Mouse (Mus musculus): ENCODE measurements around the gene Slc52a3.

Slc52a3 gene

DNA sequence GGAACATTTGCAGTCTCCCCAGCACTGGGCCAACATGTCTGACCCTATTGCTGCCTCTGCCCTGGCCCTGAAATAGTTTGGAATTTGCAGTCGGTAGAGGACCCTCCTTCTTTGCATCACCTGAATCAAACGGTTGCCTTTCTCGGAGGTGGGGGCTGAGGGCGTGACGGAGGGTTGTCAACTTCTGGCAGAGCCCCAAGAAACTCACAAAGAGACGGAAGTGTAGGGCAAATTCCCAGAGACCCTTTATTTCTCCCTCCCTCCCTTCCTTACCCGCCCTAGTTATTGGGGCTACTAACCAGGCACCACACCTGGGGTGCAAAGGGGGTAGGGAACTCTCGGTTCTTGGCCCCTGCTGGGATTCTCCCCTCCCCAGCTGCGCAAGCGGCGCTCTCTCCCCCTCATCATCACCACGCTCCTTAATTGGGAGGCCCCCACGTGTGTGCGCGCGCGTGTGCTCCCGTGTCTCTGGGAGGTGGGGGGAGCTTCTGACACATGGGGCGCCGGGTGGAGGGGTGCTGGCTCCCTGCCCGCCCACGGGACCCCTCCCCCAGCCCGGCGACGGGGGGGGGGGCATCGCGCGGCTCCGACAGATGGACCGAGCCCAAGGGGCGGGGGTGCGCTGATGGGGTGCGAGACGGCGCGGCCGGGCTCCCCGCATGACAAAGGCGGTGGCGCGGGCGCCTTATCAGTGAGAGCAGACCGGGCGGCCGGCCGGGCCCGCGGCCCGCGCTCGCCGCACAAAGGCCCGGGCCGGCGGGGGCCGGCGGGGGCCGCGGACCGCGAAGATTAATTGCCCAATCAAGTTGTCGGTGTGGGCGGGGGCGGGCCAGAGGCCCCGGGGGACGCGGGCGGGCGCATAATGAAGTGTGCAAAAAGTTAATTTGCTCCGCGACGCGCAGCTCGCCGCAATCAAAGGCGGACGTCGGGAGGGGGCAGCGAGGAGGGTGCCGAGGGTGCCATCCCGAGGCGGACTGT, 52.0 kb downstream of the Slc52a3 start:
- POLR2A ChIA-PET, result interaction anchor here in 3 of 4 experiments (0.7 to 2.2 kb wide), 17 partner anchors 10 to 296 kb away, joined by 3 to 10 read pairs (median 4); partner anchors contain the start of genes Tcf15 (in 1 of the 3) and Trib3 (in 1 of the 3)
- CTCF ChIA-PET, result interaction anchor here in 2 of 4 experiments (0.9 to 1.7 kb wide), 4 partner anchors 10 to 295 kb away, joined by 3 to 4 read pairs (median 4); no protein-coding TSS in a partner anchor

DNA sequence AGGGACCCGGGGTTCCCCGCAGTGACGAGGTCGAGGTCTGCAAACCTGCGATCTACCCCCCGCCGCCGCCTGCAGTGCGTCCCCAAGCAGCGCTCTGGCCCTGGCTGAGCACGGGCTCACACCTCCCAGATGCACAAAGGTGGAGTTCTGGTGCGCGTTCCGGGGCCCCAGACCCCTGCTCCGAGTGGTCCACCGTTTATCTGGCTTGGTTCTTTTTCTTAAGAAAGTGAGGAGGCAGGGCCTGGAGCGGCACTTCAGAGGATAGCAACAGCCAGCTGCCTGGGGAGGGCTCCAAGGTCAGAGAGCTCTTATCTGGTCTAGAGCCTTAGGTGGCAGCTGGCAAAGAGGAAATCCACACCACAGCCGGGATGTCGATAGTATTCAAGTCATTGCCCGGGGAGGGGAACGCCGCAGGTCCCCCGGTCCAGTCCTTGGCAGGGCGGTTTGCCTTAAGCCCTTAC, 52.7 kb downstream of the Slc52a3 start:
- CTCF ChIA-PET, result interaction anchor here (0.5 to 1.7 kb wide), 9 partner anchors 10 to 430 kb away, joined by 3 to 4 read pairs (median 3); partner anchors contain the start of gene Angpt4 (in 1 of the 4)
- POLR2A ChIA-PET, result interaction anchor here in 3 of 4 experiments (0.6 to 1.8 kb wide), 17 partner anchors 9 to 1079 kb away, joined by 3 to 10 read pairs (median 3); partner anchors contain the start of gene Trib3 (in 1 of the 3)

DNA sequence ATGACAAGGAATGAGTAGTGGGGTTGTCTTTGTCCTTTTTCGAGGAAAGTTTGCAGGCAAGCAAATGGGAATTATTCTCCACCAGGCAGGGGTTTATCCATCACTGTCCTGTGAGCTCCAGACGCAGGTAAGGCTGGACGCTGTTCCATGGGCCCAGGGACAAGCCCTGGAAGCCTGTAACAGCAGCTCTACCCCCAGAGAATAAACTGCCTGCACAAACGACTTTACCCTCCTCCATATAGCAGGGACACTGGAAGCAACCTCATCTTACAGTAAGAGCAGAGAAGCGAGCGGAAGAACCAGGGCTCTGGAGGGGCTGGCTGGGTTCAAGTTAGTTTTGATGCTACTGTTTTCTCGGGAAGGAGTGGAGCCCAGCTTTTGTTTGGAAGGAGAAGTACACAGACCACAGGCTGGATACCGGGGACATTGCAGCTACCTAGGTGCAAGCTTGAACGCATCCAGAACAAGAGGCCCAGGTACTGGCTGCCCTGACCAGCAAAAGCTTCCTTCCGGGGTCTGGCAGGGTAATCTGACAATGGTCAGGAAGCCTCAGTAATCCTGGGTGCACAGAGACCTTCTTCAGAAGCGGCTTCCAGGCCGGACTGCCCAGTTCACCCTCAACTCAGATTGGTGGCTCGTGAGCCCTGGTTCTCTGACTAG, 53.4 kb downstream of the Slc52a3 start:
- ChIA-PET POLR2A (interaction anchor here in 3 of 4 experiments (0.5 to 1.8 kb wide), 18 partner anchors 9 to 1078 kb away, joined by 3 to 10 read pairs (median 3); partner anchors contain the start of gene Trib3 (in 1 of the 3)), CTCF (interaction anchor here (0.5 to 1.7 kb wide), 10 partner anchors 11 to 429 kb away, joined by 3 to 4 read pairs (median 3); partner anchors contain the start of gene Angpt4 (in 1 of the 4))

DNA sequence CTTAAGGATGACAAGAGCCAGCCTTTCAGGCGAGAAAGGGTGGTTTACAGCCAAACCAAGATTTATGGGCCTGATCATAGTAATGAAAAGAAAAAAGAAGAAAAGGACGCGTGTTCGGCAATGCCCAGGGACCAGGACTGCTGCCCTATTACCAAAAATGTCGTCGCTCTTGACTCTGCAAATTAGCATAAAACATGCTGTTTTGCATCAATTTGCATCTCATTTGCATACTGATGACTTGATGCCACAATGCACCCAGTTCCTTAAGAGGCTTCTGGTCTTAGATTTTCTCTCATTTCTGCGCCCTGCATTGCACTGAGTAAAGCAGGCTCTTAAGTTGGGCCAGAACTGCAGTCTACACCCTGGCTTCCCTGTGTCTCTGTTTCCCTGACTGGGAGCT, 54.0 kb downstream of the Slc52a3 start:
- CTCF ChIA-PET, result interaction anchor here in 2 of 4 experiments (1.1 to 1.3 kb wide), 4 partner anchors 30 to 313 kb away, joined by 3 to 4 read pairs (median 3); no protein-coding TSS in a partner anchor
- POLR2A ChIA-PET, result interaction anchor here in 3 of 4 experiments (0.5 to 1.7 kb wide), 7 partner anchors 10 to 222 kb away, joined by 3 to 10 read pairs (median 3); no protein-coding TSS in a partner anchor

DNA sequence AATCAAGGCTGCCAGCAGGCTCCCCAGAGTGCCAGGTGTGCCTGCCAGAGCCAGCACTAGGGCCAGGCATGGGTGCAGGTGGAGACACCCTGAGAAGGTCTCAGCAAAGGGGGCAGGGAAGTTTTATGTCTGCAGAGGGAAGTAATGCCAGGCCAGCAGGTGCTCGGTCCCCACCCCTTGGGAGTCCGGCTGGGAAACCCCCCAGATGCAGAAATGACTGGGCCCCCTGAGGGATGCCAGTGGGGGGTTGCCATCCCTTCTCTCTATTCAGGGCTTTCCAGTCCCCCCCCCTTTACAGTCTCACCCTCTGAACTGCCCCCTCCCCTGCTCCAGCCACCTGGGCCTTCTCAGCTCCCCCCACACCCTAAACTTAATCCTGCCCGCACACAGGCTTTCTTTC, 55.7 kb downstream of the Slc52a3 start:
- CTCF ChIA-PET, result interaction anchor here in 2 of 4 experiments (0.6 kb wide), 2 partner anchors 67 to 186 kb away, joined by 3 read pairs; no protein-coding TSS in a partner anchor
- POLR2A ChIA-PET, result interaction anchor here in 2 of 4 experiments (0.7 to 1.3 kb wide), 4 partner anchors 9 to 487 kb away, joined by 3 to 7 read pairs (median 4); no protein-coding TSS in a partner anchor

DNA sequence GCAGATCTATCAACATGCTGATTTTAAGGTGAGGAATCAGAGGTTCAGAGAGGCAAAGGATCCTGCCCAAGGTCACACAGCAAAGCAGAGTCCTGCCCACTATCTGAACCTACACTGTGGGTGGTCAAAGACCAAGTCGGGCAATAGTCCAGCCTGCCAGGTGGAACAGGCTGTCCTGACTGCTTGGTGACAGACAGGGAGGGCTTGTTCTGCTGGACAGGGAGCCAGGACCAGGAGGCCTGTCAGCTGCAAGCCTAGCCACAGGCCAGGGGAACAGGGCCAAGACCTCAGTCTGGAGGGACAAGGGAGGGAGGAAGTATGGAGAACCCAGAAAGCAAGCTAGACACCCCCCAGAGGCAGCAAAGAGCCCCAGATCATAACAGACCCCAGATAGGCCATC, 59.1 kb downstream of the Slc52a3 start:
- ChIA-PET CTCF (interaction anchor here in 1 of 4 experiments (0.7 kb wide), 1 partner anchor 33 kb away, joined by 5 read pairs; no protein-coding TSS in a partner anchor), POLR2A (interaction anchor here in 2 of 4 experiments (0.5 to 1.2 kb wide), 2 partner anchors 20 to 1070 kb away, joined by 5 to 6 read pairs; no protein-coding TSS in a partner anchor)

DNA sequence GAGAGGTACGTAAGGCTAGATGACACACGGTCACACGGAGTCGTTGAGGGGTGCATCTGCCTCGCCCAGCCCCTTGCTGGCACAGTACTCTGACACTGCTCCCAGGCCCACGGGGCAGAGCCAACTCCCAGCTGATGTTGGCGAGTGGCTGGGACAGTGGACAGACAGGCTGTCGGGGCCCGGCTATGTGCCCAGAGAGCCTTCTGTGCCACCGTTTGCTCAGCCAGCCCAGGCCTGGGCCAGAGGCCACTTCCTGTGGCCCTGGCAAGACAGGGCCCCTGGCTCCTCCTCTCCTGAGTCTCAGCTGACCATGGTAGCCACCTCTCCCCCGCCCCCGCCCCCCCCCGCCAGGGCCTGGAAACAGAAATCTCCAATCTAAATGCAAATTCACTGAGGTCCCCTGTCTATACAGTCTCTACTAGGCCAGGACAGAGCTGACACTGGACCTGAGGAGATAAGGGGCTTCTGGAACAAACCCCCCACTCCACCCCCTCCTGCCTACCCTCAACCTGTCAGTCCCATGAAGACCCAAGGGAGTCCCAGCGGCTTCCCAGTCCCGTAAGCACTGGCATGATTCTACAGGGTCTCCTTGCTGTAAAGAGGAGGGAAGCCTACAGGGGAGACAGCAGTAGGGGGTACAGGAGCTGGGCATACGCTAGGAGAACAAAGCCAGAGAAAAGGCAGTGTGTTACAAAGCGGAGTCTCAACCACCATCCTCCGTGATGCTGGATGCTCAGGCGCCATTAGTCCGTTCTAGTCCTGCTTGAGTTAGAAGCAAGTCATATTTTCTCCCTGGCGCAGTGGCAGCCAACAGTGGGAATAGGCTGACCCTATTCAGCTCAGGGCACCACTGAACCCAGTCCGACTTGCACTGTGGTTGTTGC, 60.3 kb downstream of the Slc52a3 start:
- ChIA-PET CTCF (interaction anchor here in 2 of 4 experiments (0.6 to 1.1 kb wide), 5 partner anchors 32 to 299 kb away, joined by 3 to 6 read pairs (median 3); no protein-coding TSS in a partner anchor), POLR2A (interaction anchor here in 2 of 4 experiments (0.6 to 1.7 kb wide), 4 partner anchors 18 to 123 kb away, joined by 3 to 8 read pairs (median 4); no protein-coding TSS in a partner anchor)

DNA sequence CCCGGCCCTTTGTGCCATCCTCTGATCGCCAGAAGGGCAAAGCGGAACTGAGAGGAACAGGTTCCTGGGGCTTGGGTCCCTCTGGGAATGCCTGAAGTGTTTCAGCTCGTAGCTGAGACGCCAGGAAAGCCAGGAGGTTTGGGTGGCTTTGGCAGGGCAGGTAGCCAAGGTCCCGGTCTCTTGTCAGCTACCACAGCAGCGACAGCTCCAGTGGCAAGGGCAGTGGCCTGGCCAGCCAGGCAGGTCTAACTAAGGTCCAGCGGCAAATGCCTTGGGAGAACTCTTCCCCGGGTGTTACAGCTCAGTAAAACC, 60.9 kb downstream of the Slc52a3 start:
- ChIA-PET CTCF (interaction anchor here in 2 of 4 experiments (0.6 to 1.1 kb wide), 3 partner anchors 32 to 66 kb away, joined by 3 to 6 read pairs (median 3); no protein-coding TSS in a partner anchor), POLR2A (interaction anchor here in 2 of 4 experiments (0.6 to 1.7 kb wide), 2 partner anchors 17 to 123 kb away, joined by 3 read pairs; no protein-coding TSS in a partner anchor)

Data from embryonic stem cell, embryonic (primary cell).